Mouse (Mus musculus) liver, adult 2 months (tissue): ENCODE results near the gene Camk2n1. TPM values are rescaled to one million over a fixed set of nuclear protein-coding genes. Genes with fewer than 3 reads are reported as not detected.

ENCODE experiments used
- DNase-seq: peaks from one replicate; pipeline ENCODE4 v3.0.0-alpha.2; 2011; ENCODE audit warnings: low read depth, low spot score; ENCODE audit errors: extremely low read depth
- H3K27ac ChIP-seq: fragments of 200-500 bp; replicated peaks from 2 replicates; pipeline ENCODE4 v1.5.1; 2012; ENCODE audit warnings: low read depth, mild to moderate bottlenecking, control low read depth, inconsistent platforms, low read length; ENCODE audit not compliant: insufficient read depth
- H3K27me3 ChIP-seq: fragments of 200-500 bp; 2 replicates; pipeline ENCODE4 v1.6.1; 2012; ENCODE audit warnings: mild to moderate bottlenecking, moderate library complexity, low read length, inconsistent platforms; ENCODE audit not compliant: control insufficient read depth, insufficient read depth
- H3K36me3 ChIP-seq: fragments of 200-500 bp; 2 replicates; pipeline ENCODE4 v1.6.1; 2012; ENCODE audit warnings: low read length, inconsistent platforms; ENCODE audit not compliant: control insufficient read depth, insufficient read depth
- H3K4me1 ChIP-seq: fragments of 200-500 bp; 2 replicates; pipeline ENCODE4 v1.6.1; 2011; ENCODE audit warnings: low read length; ENCODE audit not compliant: control insufficient read depth, insufficient read depth
- H3K4me3 ChIP-seq: fragments of 200-500 bp; 2 replicates; pipeline ENCODE4 v1.5.1; 2011; ENCODE audit warnings: low read depth, mild to moderate bottlenecking, control low read depth, low read length, moderate library complexity; ENCODE audit not compliant: insufficient read depth
- H3K79me2 ChIP-seq: fragments of 200-500 bp; 2 replicates; pipeline ENCODE4 v1.6.1; 2012; ENCODE audit warnings: inconsistent platforms, mild to moderate bottlenecking, low read length, moderate library complexity; ENCODE audit not compliant: control insufficient read depth, insufficient read depth
- H3K9ac ChIP-seq: fragments of 200-500 bp; 2 replicates; pipeline ENCODE4 v1.6.1; 2012; ENCODE audit warnings: low read depth, mild to moderate bottlenecking, control low read depth, inconsistent platforms, low read length
- CTCF ChIP-seq: fragments of 200-500 bp; IDR thresholded peaks from 2 replicates; pipeline ENCODE4 v1.5.1; 2011; ENCODE audit warnings: low read depth, low read length, control low read depth
- POLR2A ChIP-seq: fragments of 200-500 bp; IDR thresholded peaks from 2 replicates; pipeline ENCODE4 v1.6.1; 2011; ENCODE audit warnings: low read length, control low read depth; ENCODE audit not compliant: insufficient read depth; ENCODE audit errors: extremely low read depth
- WGBS: fragments of 180-500 bp; shearing (Covaris S2); methylation state at CpG from one replicate; pipeline ENCODE4 v1.1.7; 2018; 5-methylcytosine and 5-hydroxymethylcytosine counted together
- polyA plus RNA-seq: library from polyadenylated mRNA; depleted of rRNA; stranded (reverse); fragments of >200 nt; gene quantifications from 2 replicates; pipeline ENCODE4 v1.2.3, GENCODE M21; 2012
- total RNA-seq: library from RNA; depleted of rRNA; stranded (reverse); fragments of >200 nt; gene quantifications from 2 replicates; pipeline ENCODE4 v1.2.3, GENCODE M21; 2014

Camk2n1 gene
- total and polyA plus RNA-seq, 2 experiments, result 15.4 to 40.4 TPM

DNA sequence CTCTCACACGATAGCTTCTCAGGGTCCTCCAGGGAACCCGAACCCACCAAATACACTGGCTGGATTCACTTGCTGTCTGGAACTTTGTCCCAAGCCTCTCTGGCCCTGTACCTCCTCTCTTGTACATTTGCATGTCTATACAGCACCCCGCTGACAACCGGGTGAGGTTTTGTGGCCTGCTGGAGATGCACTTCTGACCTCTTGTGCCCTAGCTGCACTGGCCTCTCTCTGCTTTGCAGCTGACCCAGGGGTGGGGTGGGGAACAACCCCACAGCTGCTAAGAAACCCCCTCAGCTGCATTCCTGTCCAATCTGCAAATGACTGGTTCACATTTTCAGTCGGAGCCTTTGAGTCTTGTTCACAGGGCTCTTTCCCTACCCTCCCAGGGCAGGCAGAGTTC, 9.2 kb upstream of the Camk2n1 start:
- Histone ChIP-seq H3K4me3 (no peak overlapping the region), H3K4me1 (no peaks in the 10 kb centered on the region), H3K27me3 (no peaks in the 10 kb centered on the region), H3K9ac (no peak overlapping the region), H3K79me2 (no peaks in the 10 kb centered on the region), H3K36me3 (no peaks in the 10 kb centered on the region; the same call in 1 of the 2 replicates), H3K27ac (no peak overlapping the region)
- TF ChIP-seq CTCF (no peak), POLR2A (no peak)
- WGBS, result 28% methylated on average over 5 of the region's 5 CpGs
- no peak for DNase-seq

DNA sequence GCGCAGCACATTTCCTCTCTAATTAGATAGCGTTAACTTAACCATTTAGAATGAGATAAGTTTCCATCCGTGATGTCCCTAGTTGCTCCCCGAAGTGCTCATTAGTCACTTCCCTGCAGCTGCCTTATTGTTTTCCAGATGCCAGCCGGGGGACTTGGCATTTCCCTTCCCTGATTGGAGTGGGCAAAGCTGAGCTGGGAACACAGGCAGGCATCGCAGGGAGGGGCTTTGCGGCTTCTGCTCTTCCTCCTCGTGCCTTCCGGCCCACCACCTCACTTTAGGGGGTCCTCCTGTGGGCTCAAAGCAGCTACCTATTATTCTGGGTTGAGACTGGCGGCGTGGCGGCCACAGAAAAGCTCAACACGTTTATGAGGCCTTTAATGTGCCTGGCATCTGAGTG, 7.1 kb upstream of the Camk2n1 start:
- no peak for TF ChIP-seq POLR2A
- TF ChIP-seq CTCF, result no peak
- Histone ChIP-seq H3K4me1 (no peaks in the 10 kb centered on the region), H3K4me3 (no peak overlapping the region), H3K27ac (no peak overlapping the region), H3K27me3 (no peaks in the 10 kb centered on the region), H3K79me2 (no peaks in the 10 kb centered on the region), H3K36me3 (no peaks in the 10 kb centered on the region), H3K9ac (no peak overlapping the region)
- no peak for DNase-seq
- WGBS, result 31% methylated on average over 13 of the region's 13 CpGs

DNA sequence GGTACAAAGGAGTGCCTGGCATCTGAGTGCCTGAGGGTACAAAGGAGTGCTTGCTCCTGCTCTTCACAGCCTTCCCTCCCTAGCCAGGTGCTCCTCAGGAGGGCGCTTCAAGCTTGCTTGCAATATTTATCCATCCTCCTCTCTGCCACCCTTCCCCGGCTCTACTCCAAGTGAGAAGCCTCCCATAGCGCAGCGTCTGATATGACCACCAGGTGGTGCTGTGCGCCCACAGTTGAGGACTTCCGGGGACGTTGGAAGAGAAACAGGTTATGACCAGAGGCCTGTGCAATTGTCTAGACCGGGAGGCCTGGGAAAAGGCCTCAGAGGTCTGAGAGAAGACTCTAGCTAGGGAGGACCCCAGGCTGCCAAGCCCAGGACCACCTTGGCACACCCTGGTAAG, 6.7 kb upstream of the Camk2n1 start:
- Histone ChIP-seq H3K27me3 (no peaks in the 10 kb centered on the region), H3K79me2 (no peaks in the 10 kb centered on the region), H3K36me3 (no peaks in the 10 kb centered on the region), H3K4me1 (no peaks in the 10 kb centered on the region), H3K4me3 (no peak overlapping the region), H3K9ac (no peak overlapping the region), H3K27ac (no peak overlapping the region)
- TF ChIP-seq CTCF (peak; percentile 98), POLR2A (no peak)
- DNase-seq, result peak; percentile 61
- under 1% methylated on average over 8 of the region's 8 CpGs for WGBS

DNA sequence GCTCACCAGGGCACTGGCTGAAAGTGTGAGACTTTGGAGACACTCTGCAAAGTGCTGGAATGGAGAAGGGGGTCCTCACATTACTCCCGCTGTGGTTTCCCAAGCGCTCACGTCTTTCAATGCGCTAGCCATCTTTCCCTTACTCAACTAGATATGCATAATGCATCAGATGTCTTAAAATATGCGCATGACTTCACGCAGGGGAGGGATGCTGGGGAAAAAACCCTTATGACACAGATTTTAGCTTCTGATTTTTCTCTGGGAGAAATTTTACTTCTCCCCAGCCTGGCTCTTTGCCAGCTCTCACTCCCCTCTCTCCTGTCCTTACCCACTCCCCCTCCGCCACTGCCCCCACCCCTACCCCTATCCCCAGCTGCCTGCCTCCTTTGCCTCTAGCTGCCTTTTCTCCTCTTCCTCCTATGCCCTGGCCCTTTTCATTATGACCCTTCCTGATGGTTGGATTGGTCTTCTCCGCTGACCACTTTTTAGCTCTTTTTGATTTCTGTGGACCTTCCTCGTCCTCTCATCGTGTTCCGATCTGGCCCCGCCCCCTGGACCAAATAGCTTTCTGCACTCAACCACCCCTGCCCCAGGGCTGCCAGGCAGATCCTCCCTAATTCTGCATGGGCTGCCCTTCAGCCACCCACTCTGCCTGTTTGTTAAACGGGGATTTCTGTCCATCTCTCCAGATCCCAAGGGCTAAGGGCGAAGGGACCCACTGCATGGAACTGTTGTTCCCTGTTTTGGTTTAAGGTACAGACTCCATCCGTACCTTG, 6.1 kb upstream of the Camk2n1 start:
- H3K4me3 ChIP-seq, result no peak overlapping the region
- WGBS, result 54% methylated on average over 15 of the region's 15 CpGs
- H3K27ac ChIP-seq, result no peak overlapping the region
- H3K27me3 ChIP-seq, result no peaks in the 10 kb centered on the region
- no peaks in the 10 kb centered on the region for H3K36me3 ChIP-seq
- no peak overlapping the region for H3K9ac ChIP-seq
- no peaks in the 10 kb centered on the region for H3K4me1 ChIP-seq
- TF ChIP-seq CTCF (no peak), POLR2A (no peak)
- no peaks in the 10 kb centered on the region for H3K79me2 ChIP-seq
- no peak for DNase-seq

DNA sequence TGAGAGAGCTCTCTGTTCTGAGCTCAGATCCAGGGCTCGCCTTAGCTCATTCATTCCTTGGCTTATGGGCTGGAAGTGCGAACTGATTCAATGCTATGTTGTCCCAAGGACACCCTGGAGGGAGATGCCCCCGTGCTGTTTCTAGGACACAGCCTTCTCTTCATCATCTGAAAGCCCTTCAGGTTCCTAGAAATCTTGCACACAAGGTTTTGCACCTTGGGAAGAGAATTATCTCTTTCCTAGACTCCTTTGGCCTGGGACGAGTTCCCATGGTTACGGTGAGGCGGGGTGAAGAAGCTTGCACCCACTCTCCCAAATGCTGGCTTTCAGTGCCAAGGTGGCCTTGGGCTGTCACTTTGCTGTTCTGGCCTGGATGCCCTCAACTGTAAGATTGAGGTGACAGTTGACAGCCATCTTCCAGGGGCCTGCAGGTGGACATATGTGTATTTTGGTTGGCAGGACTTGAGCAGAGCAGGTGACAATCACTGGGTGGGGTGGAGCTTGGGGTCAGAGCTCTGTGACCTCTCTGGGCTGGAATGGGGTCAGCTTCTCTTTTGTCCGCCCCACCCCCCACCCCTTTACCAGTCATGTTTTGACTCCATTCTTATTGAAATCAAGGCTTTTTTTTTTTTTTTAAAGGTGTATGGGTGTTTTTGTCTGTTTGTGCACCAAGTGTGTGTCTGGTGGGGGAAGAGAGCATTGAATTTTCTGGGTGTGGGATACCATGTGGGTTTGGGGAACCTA, 5.1 kb upstream of the Camk2n1 start:
- no peak for TF ChIP-seq POLR2A
- no peak for TF ChIP-seq CTCF
- no peak overlapping the region for H3K27ac ChIP-seq
- H3K79me2 ChIP-seq, result no peaks in the 10 kb centered on the region
- no peak for DNase-seq
- no peak overlapping the region for H3K4me3 ChIP-seq
- H3K27me3 ChIP-seq, result no peaks in the 10 kb centered on the region
- no peak overlapping the region for H3K9ac ChIP-seq
- H3K36me3 ChIP-seq, result no peaks in the 10 kb centered on the region
- no peaks in the 10 kb centered on the region; the same call in 1 of the 2 replicates for H3K4me1 ChIP-seq
- 80% methylated on average over 7 of the region's 7 CpGs for WGBS
